Mouse (Mus musculus) neural tube, embryonic 14.5 days (tissue): Measurements from ENCODE around the gene Rfpl4. TPM values are rescaled to one million over a fixed set of nuclear protein-coding genes. Genes with fewer than 3 reads are reported as not detected.

ENCODE experiments used
- ATAC-seq: fragments of 200-750 bp; cut with Nextera tagmentation; 2 replicates; pipeline ENCODE4 v1.8.0; 2017; ENCODE audit warnings: low read depth, mild to moderate bottlenecking, moderate TSS enrichment, moderate library complexity
- H3K27ac ChIP-seq: fragments of 300-500 bp; sonication (generic); 2 replicates; pipeline ENCODE4 v1.5.1; 2014; ENCODE audit warnings: low read depth, mild to moderate bottlenecking, control low read depth, low read length, moderate library complexity, mixed read lengths
- H3K27me3 ChIP-seq: fragments of 300-500 bp; sonication (generic); 2 replicates; pipeline ENCODE4 v1.6.1; 2014; ENCODE audit warnings: low read length; ENCODE audit not compliant: control insufficient read depth, insufficient read depth
- H3K36me3 ChIP-seq: fragments of 300-500 bp; sonication (generic); 2 replicates; pipeline ENCODE4 v1.6.1; 2014; ENCODE audit warnings: low read length, mixed read lengths; ENCODE audit not compliant: control insufficient read depth, insufficient read depth
- H3K4me1 ChIP-seq: fragments of 300-500 bp; sonication (generic); 2 replicates; pipeline ENCODE4 v1.6.1; 2014; ENCODE audit warnings: low read length; ENCODE audit not compliant: control insufficient read depth, insufficient read depth
- H3K4me2 ChIP-seq: fragments of 300-500 bp; sonication (generic); 2 replicates; pipeline ENCODE4 v1.6.1; 2014; ENCODE audit warnings: mild to moderate bottlenecking, low read depth, low read length, control low read depth
- H3K4me3 ChIP-seq: fragments of 300-500 bp; sonication (generic); 2 replicates; pipeline ENCODE4 v1.5.1; 2014; ENCODE audit warnings: low read depth, low read length, control low read depth, mixed read lengths
- H3K9ac ChIP-seq: fragments of 300-500 bp; sonication (generic); replicated peaks from 2 replicates; pipeline ENCODE4 v1.6.1; 2014; ENCODE audit warnings: low read depth, mild to moderate bottlenecking, control low read depth, low read length, mixed read lengths
- H3K9me3 ChIP-seq: fragments of 300-500 bp; sonication (generic); 2 replicates; pipeline ENCODE4 v1.6.1; 2016; ENCODE audit warnings: low read length; ENCODE audit not compliant: control insufficient read depth
- WGBS: fragments of 180-500 bp; shearing (Covaris S2); extraction: QIAGEN DNeasy Blood & Tissue Kit; methylation state at CpG from one replicate; pipeline ENCODE4 v1.1.7; 2014; 5-methylcytosine and 5-hydroxymethylcytosine counted together
- microRNA-seq: library from miRNA; unstranded; fragments of <30 nt; microRNA quantifications from one replicate; pipeline ENCODE4, GENCODE M21; 2016
- polyA plus RNA-seq: library from polyadenylated mRNA; unstranded; fragments of >200 nt; fragmentation: Nextera tagmentation; extraction: Ambion mirVana; gene quantifications from 2 replicates; pipeline ENCODE4 v1.2.1, GENCODE M21; 2014

The Rfpl4 gene
- polyA plus RNA-seq, 1 experiment from 2014 or later = not detected

DNA sequence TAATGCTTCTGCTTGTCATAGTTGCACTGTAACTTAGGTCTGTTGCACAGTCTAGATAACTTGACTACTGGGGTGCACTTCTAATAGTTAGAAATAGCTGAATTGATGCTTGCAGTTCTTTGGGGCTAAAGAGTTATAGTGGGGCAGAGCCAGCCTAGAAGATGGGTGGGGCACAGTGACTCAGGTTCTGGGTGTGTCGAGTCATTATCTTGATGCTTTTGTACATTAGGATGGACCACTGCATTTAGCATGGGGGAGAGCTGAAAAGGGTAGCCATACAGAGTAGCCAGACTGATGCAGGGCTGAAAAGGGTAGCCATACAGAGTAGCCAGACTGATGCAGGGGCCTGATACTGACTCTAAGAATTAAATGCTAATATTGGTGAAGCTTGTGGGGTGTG lies 43.2 kb downstream of the Rfpl4 start:
- Histone ChIP-seq H3K4me2 (no peak overlapping the region), H3K27me3 (no peaks in the 10 kb centered on the region), H3K4me1 (no peaks in the 10 kb centered on the region), H3K4me3 (no peak overlapping the region), H3K36me3 (peaks cover 85% of the 10 kb centered on the region), H3K27ac (no peak overlapping the region), H3K9ac (no peak overlapping the region), H3K9me3 (no peaks in the 10 kb centered on the region)
- 84% methylated on average over 1 of the region's 1 CpGs for WGBS
- no peak for ATAC-seq

DNA sequence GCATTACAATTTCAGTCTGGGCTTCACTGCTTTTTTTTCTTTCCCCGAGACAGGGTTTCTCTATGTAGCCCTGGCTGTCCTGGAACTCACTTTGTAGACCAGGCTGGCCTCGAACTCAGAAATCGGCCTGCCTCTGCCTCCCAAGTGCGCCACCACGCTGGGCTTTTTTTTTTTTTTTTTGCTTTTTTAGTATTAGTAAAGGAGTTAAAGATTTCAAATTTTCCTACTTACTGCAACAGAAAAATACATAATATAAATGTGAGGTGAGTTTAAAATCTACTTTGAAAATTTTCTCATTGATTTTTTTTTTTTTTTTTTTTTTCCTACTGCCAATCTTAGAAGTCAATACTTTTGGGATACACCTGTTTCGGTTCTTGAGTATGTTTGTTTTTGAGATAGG lies 51.9 kb downstream of the Rfpl4 start:
- Histone ChIP-seq H3K4me2 (no peak overlapping the region), H3K9ac (no peak overlapping the region), H3K4me1 (peaks cover 26% of the 10 kb centered on the region), H3K4me3 (no peak overlapping the region), H3K27me3 (no peaks in the 10 kb centered on the region), H3K36me3 (peaks cover 29% of the 10 kb centered on the region), H3K9me3 (no peaks in the 10 kb centered on the region), H3K27ac (no peak overlapping the region)
- ATAC-seq = no peak
- WGBS = 93% methylated on average over 6 of the region's 6 CpGs

DNA sequence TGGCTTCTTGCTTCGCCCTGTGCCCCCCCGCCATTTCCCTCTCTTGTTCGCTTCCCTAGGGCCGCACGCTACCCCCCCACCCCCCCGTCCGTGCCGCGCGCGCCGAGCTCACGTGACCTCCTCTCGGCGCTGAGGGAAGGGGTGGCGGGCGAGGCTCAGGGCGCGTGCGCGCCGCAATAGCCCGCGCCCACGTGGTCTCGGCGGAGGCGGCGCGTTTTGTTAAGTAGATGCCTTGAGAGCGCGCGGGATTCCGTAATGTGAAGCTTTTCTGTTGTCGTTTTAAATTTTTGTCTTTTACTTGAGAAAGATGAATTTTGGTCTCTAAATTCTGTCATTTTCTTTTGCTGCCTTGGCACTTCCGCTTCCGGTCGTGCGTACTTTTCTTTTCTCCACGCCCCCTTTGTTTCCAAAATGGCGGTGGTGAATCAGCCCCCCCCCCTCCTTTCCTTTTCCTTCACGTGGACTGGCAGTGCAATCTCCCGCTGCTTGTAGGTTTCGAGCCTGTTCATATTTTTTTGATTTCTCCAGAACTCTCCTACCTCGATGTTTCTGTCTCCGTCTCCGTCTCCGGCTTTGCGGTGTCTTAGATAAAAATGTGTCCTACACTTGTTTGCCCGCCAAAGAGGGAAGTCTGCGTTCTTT lies 54.3 kb downstream of the Rfpl4 start:
- Histone ChIP-seq H3K4me1 (peaks cover 34% of the 10 kb centered on the region), H3K27ac (peak overlapping the region; percentile 97), H3K9ac (peak overlapping the region; percentile 61), H3K4me3 (peak overlapping the region; percentile 68), H3K4me2 (peak overlapping the region; percentile 72), H3K27me3 (0 out of 2 replicates have a peak, but pooled peaks cover 5% of the 10 kb centered on the region), H3K36me3 (peaks cover 12% of the 10 kb centered on the region), H3K9me3 (no peaks in the 10 kb centered on the region)
- under 1% methylated on average over 50 of the region's 51 CpGs for WGBS
- peak; percentile 47 for ATAC-seq

DNA sequence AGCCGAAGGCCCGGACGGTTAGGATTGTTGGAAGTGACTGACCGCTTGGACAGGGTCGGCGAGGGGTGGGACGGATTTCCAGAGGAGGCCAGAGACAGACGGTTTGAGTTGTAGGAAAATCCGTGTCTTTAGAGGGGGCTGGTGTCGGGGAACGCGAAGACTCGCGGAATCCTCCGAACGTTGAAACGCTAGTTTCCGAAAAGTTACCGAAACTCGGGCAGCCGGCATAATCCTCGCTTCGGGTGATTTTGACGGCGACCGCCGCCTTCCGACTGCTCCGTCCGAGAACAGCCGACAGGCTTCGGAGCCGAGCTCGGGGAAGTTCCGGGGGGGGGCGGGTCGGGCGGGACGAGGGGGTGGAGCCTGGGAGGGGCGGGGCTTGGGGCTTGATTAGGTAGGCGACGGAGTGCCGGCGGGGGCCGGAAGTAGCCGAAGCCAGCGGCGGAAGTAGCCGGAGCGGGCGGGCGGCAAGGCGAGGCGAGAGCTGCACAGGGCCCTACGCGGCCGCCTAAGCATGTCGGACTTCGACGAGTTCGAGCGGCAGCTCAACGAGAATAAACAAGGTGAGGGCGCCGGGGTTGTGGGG lies 54.9 kb downstream of the Rfpl4 start, which contains the start of gene U2af2:
Gene U2af2 (plus strand): TSS at position 370 of the 586 bp plus-strand sequence.
- under 1% methylated on average over 54 of the region's 65 CpGs for WGBS
- H3K4me1 ChIP-seq = peaks cover 37% of the 10 kb centered on the region
- peak within 1 kb of the TSS; percentile 72 for H3K4me2 ChIP-seq
- peak within 1 kb of the TSS; percentile 80 for H3K9ac ChIP-seq
- peaks cover 9% of the 10 kb centered on the region; the same call in 1 of the 2 replicates for H3K27me3 ChIP-seq
- ATAC-seq = peak; percentile 84
- no peaks in the 10 kb centered on the region for H3K9me3 ChIP-seq
- H3K36me3 ChIP-seq = peaks cover 6% of the 10 kb centered on the region
- H3K4me3 ChIP-seq = peak within 1 kb of the TSS; percentile 68
- peak within 1 kb of the TSS; percentile 97 for H3K27ac ChIP-seq

DNA sequence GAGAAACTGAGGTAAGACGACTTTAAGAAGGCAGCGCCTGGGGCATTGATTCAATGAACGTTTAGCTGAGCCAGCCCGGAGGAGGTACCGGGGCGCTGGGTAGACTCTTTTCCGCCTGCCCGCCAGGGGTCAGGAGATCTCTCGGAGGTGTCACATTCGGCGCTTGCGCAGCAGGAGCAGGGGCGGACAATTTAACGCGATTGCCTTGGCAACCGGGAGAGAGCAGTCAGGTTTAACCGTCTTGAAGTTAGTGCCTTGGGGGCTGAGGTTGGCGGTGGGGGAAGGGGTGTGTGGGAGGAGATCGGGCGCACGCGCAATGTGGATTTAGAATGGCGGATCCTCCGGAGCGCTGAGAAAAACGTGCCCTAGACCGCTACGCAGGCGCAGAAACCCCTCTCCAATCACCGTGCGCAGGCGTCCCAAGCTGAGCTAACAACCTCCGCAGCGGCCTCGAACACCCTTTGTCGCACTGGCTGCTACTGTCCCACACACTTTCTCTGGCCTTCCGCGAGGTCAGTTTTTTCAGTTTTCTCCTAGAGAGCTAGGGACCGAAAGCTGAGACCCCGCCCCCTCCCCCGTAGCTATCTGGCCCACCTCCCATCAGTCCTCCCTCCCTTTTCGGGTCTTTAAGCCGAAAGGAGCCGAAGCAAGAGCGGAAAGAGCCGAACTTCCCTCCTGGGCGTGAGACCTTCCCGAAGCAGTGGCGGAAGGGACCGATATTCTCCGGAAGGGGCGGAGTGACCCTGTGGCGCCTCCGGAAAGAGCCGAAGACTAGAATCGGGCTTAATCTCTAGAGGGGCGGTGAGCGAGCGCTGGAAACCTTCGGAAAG lies 55.6 kb downstream of the Rfpl4 start:
- Histone ChIP-seq H3K4me1 (peaks cover 37% of the 10 kb centered on the region), H3K9me3 (no peaks in the 10 kb centered on the region), H3K27ac (peak overlapping the region; percentile 97), H3K4me3 (peak overlapping the region; percentile 68), H3K4me2 (peak overlapping the region; percentile 72), H3K36me3 (peaks cover 6% of the 10 kb centered on the region; the same call in 1 of the 2 replicates), H3K9ac (peak overlapping the region; percentile 80), H3K27me3 (peaks cover 10% of the 10 kb centered on the region; the same call in 1 of the 2 replicates)
- WGBS = under 1% methylated on average over 60 of the region's 60 CpGs
- ATAC-seq = peak; percentile 88

DNA sequence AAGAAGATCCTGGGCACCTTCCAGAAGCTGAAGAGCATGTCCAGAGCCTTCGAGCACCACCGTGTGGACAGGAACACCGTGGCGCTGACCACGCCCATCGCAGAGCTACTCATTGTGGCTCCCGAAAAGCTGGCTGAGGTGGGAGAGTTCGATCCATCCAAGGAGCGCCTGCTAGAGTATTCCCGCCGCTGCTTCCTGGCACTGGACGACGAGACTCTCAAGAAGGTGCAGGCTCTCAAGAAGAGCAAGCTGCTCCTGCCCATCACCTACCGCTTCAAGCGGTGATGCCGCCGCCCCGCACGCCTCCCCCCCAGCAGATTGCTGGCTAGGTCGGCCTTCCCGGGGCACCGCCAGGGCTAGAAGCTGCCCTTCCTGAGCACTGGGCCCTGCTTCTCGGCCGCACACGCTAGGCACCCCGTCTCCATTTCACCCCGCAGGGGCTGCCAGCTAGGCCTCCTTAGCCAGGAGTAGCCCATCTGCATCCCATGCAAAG lies 56.5 kb downstream of the Rfpl4 start:
- H3K27ac ChIP-seq = peak overlapping the region; percentile 97
- no peak for ATAC-seq
- peak overlapping the region; percentile 72 for H3K4me2 ChIP-seq
- H3K4me3 ChIP-seq = peak overlapping the region; percentile 68
- no peaks in the 10 kb centered on the region for H3K36me3 ChIP-seq
- no peaks in the 10 kb centered on the region for H3K9me3 ChIP-seq
- WGBS = 2% methylated on average over 27 of the region's 27 CpGs
- peak overlapping the region; percentile 63 for H3K9ac ChIP-seq
- peaks cover 13% of the 10 kb centered on the region for H3K27me3 ChIP-seq
- H3K4me1 ChIP-seq = peaks cover 36% of the 10 kb centered on the region

Small RNAs within 50 kb of the gene (microRNA-seq; reads per million reads assigned to microRNA genes)
- gene Gm26217 = not detected

Other genes with a start within 250 kb of the Rfpl4 start
- 3.2 and 3.9 TPM in 2 replicates for gene Isoc2b, start 246.7 kb downstream of the Rfpl4 start, polyA plus RNA-seq
- 0.58 and 0.76 TPM in 2 replicates for gene Isoc2a, start 239.8 kb downstream of the Rfpl4 start, polyA plus RNA-seq
- 0.37 and 0.41 TPM in 2 replicates for gene Gm36210, start 210.4 kb downstream of the Rfpl4 start, polyA plus RNA-seq
- 2.8 and 3.7 TPM in 2 replicates for gene Zfp628, start 201.7 kb downstream of the Rfpl4 start, polyA plus RNA-seq
- 24.4 and 27.9 TPM in 2 replicates for gene Nat14, start 194.9 kb downstream of the Rfpl4 start, polyA plus RNA-seq
- gene Ssc5d, start 191.2 kb downstream of the Rfpl4 start, polyA plus RNA-seq = 0.40 and 1.3 TPM in 2 replicates
- not detected in 2 replicates for gene Sbk2, start 152.5 kb downstream of the Rfpl4 start, polyA plus RNA-seq
- 0.52 and 0.75 TPM in 2 replicates for gene Sbk3, start 145.8 kb downstream of the Rfpl4 start, polyA plus RNA-seq
- gene Zfp579, start 120.8 kb downstream of the Rfpl4 start, polyA plus RNA-seq = 55.6 and 67.7 TPM in 2 replicates
- 5.9 and 7.9 TPM in 2 replicates for gene Zfp524, start 102.5 kb downstream of the Rfpl4 start, polyA plus RNA-seq
- gene Fiz1, start 102.3 kb downstream of the Rfpl4 start, polyA plus RNA-seq = 27.2 and 30.4 TPM in 2 replicates
- 2.6 and 2.7 TPM in 2 replicates for gene Gm44973, start 101.5 kb downstream of the Rfpl4 start, polyA plus RNA-seq
- gene Zfp865, start 96.6 kb downstream of the Rfpl4 start, polyA plus RNA-seq = 5.9 and 6.8 TPM in 2 replicates
- 53.6 and 64.8 TPM in 2 replicates for gene Ccdc106, start 96.4 kb downstream of the Rfpl4 start, polyA plus RNA-seq
- not detected in 2 replicates for gene 4632433K11Rik, start 82.8 kb downstream of the Rfpl4 start, polyA plus RNA-seq
- gene Zfp784, start 78.5 kb downstream of the Rfpl4 start, polyA plus RNA-seq = 6.6 and 8.5 TPM in 2 replicates
- 102 and 111 TPM in 2 replicates for gene Zfp580, start 65.4 kb downstream of the Rfpl4 start, polyA plus RNA-seq
- gene U2af2, start 54.8 kb downstream of the Rfpl4 start, polyA plus RNA-seq = 83.0 and 84.2 TPM in 2 replicates
- gene Epn1, start 36.7 kb downstream of the Rfpl4 start, polyA plus RNA-seq = 97.9 and 112 TPM in 2 replicates
- gene Rasl2-9, start 9.0 kb upstream of the Rfpl4 start, polyA plus RNA-seq = 1.2 TPM in 1 of 2 replicates, not detected in the other
- gene Vmn1r55, start 32.7 kb upstream of the Rfpl4 start, polyA plus RNA-seq = 0.04 and 0.10 TPM in 2 replicates
- gene Vmn1r56, start 79.8 kb upstream of the Rfpl4 start, polyA plus RNA-seq = not detected in 2 replicates
- not detected in 2 replicates for gene Vmn1r57, start 101.5 kb upstream of the Rfpl4 start, polyA plus RNA-seq
- gene Gm5065, start 233.6 kb upstream of the Rfpl4 start, polyA plus RNA-seq = not detected in 2 replicates
- not detected in 2 replicates for gene Nlrp2, start 234.1 kb upstream of the Rfpl4 start, polyA plus RNA-seq